Mouse (Mus musculus) cerebellum, postnatal 10 days (tissue): ENCODE data around the gene Taco1.
"Not testable (repeated sequence)": the region's sequence is repeated elsewhere in the genome, so short reads cannot be mapped to it uniquely, and the experiment has no call there.

Source experiments
- DNase-seq, 2 experiments: peaks; one replicate each; pipeline ENCODE4 v3.0.0; 2021; ENCODE audit warnings: mixed read lengths in 2 of 2

Taco1 gene

DNA sequence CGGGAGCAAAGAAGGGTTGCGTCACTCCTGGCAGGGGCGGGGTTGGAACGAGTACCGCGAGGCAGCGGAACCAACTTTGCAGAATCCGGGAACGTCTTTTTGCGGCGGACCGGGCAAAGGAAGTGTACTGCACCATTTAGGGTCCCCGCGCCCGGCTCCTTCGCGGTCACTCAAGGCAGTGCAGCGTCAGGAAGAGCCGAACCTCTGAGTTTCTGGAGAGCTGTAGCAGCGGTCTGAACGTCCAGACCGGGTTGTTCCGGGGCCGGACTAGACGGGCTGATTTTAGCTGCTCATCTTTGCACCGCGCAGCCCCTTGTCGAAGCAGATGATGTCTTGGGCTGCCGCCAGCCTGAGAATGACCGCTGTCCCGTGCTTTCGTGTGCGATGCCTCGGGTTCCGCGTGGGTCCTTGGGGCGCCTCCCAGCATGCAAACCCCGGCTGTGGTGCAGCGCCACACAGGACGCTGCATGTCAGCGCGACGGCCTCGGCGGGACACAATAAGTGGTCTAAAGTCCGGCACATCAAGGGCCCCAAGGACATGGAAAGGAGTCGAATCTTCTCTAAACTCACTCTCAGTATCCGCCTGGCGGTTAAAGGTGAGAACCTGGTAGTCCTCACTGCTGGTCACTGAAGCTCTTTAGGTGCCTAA is at the start of gene Taco1:
TSS of gene Taco1 (plus strand) at position 139 of the 649 bp plus-strand sequence.
- DNase-seq = peak; percentile 98

DNA sequence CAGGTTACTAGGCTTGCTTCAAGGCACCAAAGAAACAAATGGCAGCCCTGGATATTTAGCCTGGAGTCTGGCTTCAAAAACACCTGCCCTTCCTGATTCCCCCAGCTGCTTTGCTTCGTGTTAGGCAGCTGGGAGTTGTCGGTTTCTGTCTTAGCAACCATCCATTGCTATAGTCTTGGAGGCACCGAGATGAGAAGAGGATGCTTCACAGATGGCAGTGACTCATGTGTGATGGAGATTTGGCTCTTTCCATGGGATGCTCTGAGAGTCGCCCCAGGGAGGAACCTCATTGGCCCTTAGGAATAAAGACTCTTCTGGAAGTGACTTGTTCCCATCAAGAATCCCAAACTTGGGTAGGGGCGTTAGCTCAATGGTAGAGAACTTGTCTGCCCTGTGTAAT is 49.4 kb upstream of the Taco1 start:
- no peak for DNase-seq

DNA sequence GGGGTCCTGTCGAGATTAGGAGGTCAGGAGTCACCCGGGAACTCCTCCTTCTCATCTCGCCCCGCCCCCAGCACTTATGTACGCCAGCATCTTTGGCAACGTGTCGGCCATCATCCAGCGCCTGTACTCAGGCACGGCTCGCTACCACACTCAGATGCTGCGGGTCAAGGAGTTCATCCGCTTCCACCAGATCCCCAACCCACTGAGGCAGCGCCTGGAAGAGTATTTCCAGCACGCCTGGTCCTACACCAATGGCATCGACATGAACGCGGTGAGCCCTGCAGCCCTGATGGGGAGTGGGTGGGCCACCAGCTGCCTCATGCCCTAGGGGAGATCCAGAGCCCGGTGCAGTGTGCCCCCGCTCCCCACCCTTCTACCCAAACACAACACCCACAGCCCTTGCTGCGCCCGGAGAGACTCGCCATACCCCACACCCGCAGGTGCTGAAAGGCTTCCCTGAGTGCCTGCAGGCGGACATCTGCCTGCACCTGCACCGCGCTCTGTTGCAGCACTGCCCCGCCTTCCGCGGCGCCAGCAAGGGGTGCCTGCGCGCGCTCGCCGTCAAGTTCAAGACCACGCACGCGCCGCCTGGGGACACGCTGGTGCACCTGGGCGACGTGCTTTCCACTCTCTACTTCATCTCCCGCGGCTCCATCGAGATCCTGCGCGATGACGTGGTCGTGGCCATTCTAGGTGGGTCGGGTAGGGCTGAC is 45.7 kb upstream of the Taco1 start:
- peak; percentile 58 to 63 for DNase-seq

DNA sequence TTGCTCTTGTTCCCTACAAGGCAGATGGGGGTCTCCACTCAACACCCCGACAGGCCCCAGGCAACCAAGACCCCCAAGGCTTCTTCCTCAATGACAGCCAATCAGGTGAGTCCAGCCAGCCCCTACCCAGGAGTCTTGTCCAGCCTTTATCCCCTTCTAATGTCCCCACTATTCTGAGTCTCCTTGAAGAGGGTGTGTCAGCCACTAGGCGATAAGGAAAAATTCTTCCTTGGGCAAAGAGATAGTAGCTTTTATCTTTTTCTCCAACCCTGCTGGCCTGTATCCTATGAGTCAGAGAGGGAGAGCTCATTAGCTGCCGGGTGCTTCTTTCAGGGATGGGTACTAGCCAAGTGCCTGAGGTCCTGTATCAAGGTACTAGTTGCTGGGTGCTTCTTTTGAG is 40.1 kb upstream of the Taco1 start:
- DNase-seq = no peak

DNA sequence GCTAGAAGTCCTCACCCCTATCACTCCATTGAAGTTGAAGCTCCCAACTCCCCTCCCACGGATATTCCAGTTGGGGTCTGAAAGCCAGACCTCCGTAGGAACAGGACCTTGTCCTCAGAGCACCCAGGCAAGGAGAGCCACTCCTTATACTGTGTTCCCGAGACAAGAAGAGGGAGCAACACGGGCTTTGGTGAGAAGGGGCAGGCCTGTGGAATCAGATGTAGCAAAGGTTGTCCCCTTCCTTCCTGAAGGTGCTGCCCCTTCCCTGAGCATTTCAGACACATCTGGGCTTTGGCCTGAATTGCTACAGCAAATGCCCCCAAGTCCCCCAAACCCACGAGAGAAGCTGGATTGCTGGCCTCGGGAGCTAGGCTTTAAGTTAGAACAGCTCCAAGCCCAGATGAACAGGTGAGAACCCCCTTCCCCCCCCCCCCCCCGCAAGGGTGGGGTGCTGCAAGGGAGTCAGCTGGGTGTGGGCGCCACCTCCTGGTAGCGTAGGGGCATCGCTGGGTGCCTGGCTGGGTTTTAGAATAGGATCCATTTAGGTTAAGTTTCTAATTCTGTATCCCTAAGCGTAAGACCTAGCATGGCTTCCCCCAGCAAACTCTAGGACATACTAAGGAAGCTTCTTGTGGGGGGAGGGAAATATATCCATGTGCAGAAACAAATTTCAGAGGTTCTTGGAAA is 39.3 kb upstream of the Taco1 start:
- DNase-seq = peak; percentile 81 to 85

DNA sequence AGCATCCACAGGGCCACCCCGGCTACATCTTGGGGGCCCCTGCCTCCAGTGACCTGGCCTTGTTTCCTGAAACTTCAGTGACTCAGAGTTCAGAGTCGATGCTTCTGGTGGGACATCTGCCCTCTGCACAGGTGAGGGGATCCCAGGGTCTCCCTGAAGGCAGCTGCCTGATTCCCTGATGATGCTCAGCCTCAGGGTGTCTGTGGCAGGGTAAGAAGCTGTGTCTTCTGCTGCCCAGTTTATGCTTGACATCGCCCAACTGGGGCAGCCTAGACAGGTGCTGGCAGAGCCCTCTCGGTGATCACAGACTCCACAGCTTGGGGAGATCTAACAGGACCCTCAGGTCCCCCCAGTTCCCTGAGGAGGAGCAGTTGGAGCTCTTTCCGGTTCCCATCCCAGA is 38.3 kb upstream of the Taco1 start:
- DNase-seq = no peak

DNA sequence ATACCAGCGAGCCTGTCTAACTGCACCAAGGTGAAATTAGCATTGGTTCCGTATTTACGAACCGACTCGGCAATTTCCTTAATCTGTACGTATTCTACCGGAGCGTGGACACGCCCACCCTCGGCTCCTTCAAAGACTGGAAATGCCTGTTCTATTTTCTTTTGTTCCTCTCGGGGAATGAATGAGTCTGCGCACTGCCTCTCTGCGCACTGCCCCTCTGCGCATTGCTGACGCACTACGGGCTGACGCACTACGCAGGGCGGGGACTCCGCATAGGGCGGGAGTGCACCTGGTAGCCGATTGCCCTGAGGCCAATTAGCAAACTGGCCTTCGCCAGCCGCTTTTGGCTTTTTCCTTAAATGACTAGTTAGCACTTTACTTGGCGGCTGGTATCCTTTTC is 33.8 kb upstream of the Taco1 start:
- not testable (repeated sequence) for DNase-seq

DNA sequence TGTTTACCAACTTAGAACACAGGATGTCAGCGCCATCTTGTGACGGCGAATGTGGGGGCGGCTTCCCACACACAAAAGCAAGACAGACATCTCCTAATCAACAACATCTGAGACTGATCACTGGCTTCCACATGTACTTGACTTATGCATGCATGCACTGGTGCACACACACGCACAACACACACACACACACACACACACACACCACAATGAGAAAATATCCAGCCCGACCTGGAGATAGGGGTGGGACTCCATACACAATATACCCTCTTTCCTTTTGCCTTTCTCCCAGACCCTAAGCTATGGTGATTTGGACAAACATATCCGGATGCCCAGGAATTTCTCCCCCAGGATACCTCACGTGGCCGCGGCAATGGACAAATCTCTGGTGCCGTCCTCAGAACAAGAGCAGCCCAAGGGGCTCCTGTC is 32.4 kb upstream of the Taco1 start:
- DNase-seq = no peak

DNA sequence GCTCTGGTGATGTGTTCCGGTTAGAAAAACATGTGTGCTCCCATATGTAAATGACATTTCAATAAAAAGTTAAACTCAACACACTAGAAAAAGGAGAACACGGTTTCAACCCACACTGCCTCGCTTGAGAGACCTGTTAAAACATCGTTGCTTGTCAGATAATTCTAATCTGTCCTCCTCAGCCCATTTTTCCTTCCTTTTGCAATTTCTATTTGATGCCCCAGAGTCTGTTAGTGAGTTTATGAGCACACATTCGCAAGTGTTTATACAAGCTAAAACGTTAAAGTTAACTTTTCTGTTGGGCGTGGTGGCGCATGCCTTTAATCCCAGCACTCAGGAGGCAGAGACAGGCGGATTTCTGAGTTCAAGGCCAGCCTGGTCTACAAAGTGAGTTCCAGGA is 30.9 kb upstream of the Taco1 start:
- DNase-seq = no peak

DNA sequence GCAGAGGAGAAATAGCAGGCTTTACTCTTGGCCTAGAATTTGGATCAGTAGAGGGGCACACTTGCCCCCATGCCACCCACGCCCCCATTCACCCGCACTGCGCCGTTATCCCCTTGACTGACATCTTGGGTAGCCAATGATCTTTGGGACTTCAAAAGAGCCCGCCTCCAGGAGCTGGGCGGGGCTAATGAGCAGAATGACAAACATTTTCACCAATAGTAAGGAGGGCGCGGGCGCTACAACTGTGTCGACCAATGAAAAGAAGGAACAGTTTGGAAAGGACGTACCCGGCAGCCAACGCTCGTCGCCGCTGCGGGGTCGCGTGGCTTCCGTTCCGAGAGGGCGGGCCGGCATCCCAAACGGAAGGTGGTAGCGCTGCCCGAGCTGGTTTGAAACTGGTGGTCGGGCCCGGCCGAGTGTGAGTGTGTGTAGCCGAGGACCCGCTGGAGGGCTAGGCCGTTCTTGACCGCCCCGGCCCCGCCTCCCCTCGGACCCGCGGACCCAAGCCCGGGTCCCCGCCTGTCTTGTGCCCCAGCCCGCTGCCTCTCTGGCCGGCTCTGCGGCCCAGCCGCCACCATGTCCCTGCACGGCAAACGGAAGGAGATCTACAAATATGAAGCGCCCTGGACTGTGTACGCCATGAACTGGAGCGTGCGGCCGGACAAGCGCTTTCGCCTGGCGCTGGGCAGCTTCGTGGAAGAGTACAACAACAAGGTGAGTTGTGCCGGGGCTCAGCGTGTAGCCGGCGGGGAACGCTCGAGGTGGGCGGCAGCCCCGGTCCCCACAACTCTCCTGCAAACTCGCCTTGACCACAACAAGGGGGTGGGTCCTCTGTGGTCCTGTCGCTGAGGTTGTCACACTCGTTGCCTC is 29.1 kb upstream of the Taco1 start, which contains the start of gene Dcaf7:
TSS of gene Dcaf7 (plus strand) at position 325 of the 870 bp plus-strand sequence.
- peak; percentile 97 to 98 for DNase-seq

DNA sequence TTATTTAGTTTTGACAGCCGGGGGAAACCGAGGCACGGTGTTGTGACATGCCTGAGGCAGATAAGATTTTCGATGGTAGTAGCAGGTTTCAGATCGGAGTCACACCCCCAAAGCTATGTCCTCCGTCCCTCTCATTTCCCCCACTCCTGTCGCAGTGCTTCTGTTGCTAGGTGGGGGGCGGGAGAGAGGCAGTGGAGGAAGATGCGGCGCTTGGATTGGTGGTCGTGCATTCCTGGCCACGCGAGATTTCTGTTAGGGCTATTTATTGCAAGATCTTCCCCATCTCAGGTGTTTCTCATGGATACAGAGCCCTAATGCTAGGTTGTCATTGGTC is 28.5 kb upstream of the Taco1 start:
- peak; percentile 93 to 94 for DNase-seq

DNA sequence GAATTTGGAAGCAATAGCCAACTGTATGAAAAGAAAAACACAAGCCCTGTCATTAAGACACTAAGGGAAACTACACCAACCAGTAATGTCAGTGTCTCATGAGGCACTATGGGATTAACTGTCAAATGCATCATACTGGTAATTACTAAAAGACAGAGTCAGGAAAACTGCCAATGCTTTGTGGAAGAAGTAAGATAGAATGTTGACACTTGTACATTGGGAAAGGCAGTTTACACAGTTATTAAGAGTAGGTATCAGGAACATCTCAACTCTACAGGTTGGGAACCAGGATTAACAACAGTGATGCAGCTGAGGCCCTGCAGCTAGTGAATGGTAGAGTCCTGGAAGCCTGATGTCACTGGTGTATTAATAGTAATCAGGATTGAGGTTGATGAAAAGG is 21.5 kb upstream of the Taco1 start:
- DNase-seq = no peak

DNA sequence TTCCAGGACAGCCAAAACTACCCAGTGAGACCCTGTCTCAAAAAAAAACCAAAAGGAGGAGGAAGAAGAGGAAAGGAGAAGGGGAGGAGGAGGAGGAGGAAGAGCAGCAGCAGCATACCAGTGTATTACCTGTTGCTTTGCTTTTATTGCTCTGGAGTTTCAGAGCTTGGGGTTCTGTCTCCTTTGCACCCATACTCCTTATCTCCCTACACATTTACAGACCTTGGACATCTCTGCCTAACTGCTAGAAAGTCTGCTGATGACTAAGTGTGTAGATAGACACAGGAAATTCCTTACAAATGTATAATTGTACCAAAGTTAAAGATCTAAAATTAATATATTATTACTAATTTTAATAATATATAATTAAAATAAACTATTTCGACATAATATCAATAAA is 20.6 kb upstream of the Taco1 start:
- no peak for DNase-seq

DNA sequence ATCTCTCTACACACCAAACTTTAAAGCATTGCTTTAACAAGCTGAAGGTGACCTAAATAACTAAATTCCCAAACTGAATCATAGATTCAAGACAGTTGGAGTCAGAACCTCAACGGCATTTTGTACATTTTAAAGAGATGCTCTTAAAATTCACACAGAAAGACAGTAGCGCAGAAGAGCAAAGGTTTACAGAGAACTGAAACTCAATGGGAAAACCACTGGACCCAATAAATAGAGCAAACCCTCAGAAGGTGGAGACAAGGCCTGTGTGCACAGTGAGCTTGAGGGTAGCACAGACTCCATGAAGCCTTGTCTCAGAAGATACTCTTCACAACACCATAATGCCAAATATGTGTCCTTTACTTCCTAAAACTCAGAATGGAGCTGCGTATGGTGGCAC is 20.1 kb upstream of the Taco1 start:
- no peak for DNase-seq

DNA sequence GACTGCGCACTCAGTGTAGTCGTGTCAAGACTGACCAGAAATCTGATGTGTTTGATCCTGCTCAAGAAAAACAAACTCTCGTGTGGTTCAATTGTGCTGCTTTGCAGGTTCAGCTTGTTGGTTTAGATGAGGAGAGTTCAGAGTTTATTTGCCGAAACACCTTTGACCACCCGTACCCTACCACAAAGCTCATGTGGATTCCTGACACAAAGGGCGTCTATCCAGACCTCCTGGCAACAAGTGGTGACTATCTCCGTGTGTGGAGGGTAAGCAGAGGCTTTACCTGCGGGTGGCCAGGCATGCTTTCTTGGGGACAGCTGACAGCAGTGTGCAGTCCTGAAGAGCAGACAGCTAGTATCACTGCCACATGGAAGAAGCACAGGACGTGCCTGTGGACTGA is 19.3 kb upstream of the Taco1 start:
- DNase-seq = no peak

DNA sequence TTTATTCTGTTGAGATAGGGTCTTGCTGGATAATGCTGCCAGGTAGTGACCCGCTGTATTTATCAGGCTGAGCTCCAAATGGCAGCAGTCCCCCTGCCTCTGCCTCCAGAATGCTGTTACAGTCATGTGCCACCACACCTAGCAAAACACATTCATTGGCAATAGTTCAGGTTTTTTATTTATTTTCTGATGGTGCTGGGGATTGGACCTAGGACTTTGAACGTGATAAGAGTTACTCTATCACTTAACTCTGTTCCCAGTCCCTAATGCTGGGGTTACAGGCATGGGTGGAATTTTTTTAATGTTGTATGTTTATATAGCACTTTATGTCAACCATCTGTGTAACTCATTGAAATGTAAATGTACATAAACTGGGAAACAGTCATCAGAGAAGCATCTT is 11.9 kb upstream of the Taco1 start:
- no peak for DNase-seq

DNA sequence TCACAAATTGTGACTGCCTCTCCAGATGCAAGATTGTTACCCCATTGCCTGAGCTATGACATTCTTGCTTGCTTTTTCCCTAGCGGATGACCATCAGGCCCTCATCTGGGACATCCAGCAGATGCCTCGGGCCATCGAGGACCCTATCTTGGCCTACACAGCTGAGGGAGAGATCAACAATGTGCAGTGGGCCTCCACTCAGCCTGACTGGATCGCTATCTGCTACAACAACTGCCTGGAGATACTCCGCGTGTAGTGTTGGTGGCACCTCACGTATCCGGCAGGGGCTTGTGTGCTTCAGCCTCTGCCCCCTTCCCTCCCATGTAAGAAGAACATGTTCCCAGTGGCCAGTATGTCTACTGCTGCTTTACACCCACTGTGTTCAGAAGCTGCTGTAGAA is 11.3 kb upstream of the Taco1 start:
- DNase-seq = no peak

DNA sequence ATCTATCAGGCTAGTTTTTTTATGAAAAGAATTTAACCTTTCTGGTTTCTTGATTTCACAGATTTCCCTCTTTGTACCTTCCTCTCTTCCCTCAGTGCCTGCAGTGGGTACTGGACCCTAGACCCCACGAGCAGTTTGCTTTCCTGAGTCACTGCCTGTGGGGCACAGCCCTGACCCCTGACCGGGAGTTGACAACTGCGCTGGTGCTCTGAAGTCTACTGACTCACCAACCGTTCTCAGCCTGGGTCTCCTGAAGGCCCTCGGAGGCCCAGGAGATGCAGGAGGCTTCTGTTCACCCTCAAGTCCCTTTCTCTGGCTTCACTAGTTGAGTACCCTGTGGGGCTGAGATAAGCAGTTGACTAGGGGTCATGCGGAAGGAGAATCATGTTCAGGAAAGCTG is 10.5 kb upstream of the Taco1 start:
- no peak for DNase-seq

DNA sequence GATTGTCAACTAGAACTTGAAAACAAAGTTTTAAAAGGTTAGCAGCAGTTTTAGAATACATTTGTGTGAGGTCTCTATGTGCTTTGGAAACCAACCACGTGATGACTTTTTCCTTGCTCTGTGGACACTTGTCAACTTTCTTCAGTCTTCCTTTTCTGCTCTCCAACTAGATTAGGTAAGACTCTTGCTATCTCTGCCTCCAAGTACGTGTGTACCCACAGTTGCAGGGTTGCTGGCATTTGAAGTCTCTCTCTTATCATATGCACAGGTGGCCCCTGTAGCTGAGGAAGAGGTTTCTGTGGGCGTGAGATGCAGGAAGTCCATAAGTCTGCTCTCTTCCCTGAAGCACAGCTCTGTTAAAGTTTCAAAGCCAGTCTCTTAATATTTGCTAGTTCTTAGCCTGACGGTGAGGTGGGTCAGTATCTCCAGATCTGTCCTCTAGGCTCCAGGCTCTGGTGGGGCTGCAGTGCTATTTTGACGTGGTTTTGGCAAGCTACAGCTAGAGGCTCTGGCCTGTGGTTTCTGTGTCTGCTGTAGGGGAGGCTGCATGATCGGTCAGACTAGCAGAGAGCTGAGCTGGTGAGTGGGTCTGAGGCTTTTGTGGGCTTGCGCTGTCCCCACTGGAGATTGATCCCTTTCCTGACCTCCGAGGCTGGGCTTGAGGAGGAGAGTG is 8.9 kb upstream of the Taco1 start:
- no peak for DNase-seq

DNA sequence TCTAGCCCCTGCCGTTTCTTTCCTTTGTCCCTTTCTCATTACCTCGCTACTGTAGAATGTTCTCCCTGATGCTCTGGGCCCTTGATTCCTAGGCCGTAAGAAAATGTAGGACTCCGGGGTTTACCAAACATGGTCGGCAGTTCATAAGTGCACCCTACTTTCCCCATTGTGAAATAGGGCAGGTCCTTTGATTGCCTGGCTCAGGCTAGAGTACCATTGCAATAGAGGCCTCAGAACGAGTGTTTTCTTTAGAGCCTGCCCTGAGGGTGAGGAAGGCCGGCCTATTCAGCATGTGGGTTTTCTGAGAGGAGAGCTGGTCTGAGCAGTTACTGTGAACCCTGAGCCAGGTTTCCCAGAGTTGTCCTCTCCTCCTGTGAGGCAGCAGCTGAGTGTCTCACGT is 7.8 kb upstream of the Taco1 start:
- DNase-seq = no peak

DNA sequence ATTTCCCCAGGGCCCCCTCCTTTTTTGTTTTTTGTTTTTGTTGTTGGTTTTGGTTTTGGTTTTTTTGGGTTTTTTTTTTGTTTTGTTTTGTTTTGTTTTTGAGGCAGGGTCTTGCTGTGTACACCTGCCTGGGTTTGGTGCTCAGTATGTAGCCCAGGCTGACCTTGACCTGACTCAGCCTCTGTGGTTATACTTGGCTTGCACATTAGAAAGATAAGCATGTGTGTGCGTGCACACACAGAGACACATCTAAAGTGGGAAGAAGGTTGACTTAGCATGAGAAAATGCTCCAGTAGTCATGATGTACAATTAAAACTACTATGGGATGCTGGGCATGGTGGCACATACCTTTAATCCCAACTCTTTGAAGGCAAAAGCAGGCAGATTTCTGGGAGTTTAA is 5.3 kb upstream of the Taco1 start:
- DNase-seq = no peak

DNA sequence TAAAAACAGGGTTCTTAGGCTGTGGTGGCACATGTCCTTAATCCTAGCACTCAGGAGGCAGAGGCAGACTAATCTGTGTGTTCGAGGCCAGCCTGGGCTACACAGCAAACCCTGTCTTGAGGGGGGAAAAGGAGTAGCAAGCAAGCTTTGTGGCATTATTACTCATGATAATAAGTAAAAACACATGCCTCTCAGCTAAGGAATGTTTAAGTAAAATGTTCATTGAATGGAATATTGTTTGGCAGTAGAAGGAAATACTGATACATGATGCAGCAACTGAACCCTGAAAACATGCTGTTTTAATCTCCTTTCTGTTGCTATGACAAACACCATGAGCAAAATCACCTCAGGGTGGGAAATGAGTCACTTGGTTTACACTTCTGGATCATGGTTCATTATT is 4.5 kb upstream of the Taco1 start:
- DNase-seq = no peak

DNA sequence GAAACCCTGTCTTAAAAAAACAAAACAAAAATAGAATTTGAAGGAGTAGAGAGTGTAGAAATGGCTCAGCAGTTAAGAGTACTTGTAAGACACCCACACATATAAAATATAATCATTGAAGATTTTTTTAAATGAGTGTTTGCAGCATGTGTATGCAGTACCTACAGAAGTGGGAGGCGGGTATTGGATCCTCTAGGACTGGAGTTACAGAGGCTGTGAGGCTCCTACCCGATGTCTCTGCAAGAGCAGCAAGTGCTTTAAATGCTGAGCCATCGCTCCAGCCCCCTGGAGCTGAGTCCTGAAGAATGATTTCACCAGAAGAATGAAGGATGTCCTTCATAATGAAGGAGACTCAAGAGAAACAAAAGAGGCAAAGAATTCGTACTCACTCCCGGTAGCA is 2.1 kb upstream of the Taco1 start:
- no peak for DNase-seq
